Mouse (Mus musculus) kidney, embryonic 16.5 days (tissue): ENCODE data around the gene BC055324. TPM values are rescaled to one million over a fixed set of nuclear protein-coding genes. Genes with fewer than 3 reads are reported as not detected.

Experiments used
- ATAC-seq: fragments of 200-750 bp; cut with Nextera tagmentation; 2 replicates; pipeline ENCODE4 v1.8.0; 2017; ENCODE audit warnings: moderate TSS enrichment; ENCODE audit not compliant: low FRiP score, low TSS enrichment
- H3K27ac ChIP-seq: fragments of 300-500 bp; sonication (generic); 2 replicates; pipeline ENCODE4 v1.5.1; 2014; ENCODE audit warnings: low read length
- H3K27me3 ChIP-seq: fragments of 300-500 bp; sonication (generic); 2 replicates; pipeline ENCODE4 v1.6.1; 2014; ENCODE audit warnings: low read length, control low read depth, mixed read lengths; ENCODE audit not compliant: insufficient read depth
- H3K36me3 ChIP-seq: fragments of 300-500 bp; sonication (generic); 2 replicates; pipeline ENCODE4 v1.6.1; 2014; ENCODE audit warnings: low read length, control low read depth, mixed read lengths; ENCODE audit not compliant: insufficient read depth
- H3K4me1 ChIP-seq: fragments of 300-500 bp; sonication (generic); 2 replicates; pipeline ENCODE4 v1.6.1; 2014; ENCODE audit warnings: low read length, control low read depth, mixed read lengths; ENCODE audit not compliant: insufficient read depth
- H3K4me2 ChIP-seq: fragments of 300-500 bp; sonication (generic); replicated peaks from 2 replicates; pipeline ENCODE4 v1.6.1; 2014; ENCODE audit warnings: low read depth, low read length
- H3K4me3 ChIP-seq: fragments of 300-500 bp; sonication (generic); 2 replicates; pipeline ENCODE4 v1.5.1; 2014; ENCODE audit warnings: mild to moderate bottlenecking, low read length
- H3K9ac ChIP-seq: fragments of 300-500 bp; sonication (generic); replicated peaks from 2 replicates; pipeline ENCODE4 v1.6.1; 2014; ENCODE audit warnings: low read length
- H3K9me3 ChIP-seq: fragments of 300-500 bp; sonication (generic); 2 replicates; pipeline ENCODE4 v1.6.1; 2016; ENCODE audit warnings: low read length, control low read depth
- WGBS: fragments of 180-500 bp; shearing (Covaris S2); extraction: QIAGEN DNeasy Blood & Tissue Kit; methylation state at CpG from one replicate; pipeline ENCODE4 v1.1.7; 2014; 5-methylcytosine and 5-hydroxymethylcytosine counted together
- polyA plus RNA-seq: library from polyadenylated mRNA; unstranded; fragments of >200 nt; fragmentation: Nextera tagmentation; extraction: Ambion mirVana; gene quantifications from 2 replicates; pipeline ENCODE4 v1.2.1, GENCODE M21; 2015

BC055324 gene
- polyA plus RNA-seq, 1 experiment from 2014 or later: 29.4 TPM

DNA sequence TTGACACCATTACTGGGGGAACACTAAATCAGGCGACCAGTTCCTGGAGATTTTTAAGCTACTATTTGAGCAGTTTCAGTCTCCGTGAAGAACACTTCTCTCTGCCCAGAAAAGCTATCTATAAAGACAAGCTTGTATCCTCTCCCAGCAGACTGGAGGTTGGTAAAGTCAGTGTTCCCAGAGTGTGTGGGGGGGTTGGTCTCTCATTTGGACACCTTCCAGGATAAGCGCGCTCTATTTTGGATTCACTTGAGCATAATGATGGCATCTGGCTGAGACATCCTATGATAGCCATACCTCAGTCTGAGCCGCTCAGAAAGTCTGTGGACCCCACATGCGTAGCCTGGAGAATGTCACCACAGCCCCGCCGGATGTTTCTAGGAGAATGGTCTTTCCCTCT is 70.5 kb downstream of the BC055324 start:
- no peaks in the 10 kb centered on the region for H3K9me3 ChIP-seq
- H3K36me3 ChIP-seq: no peaks in the 10 kb centered on the region
- H3K27me3 ChIP-seq: no peaks in the 10 kb centered on the region
- no peak overlapping the region for H3K27ac ChIP-seq
- peaks cover 4% of the 10 kb centered on the region; the same call in 1 of the 2 replicates for H3K4me1 ChIP-seq
- 91% methylated on average over 8 of the region's 8 CpGs for WGBS
- no peak overlapping the region for H3K4me2 ChIP-seq
- H3K4me3 ChIP-seq: no peak overlapping the region
- no peak overlapping the region for H3K9ac ChIP-seq
- ATAC-seq: no peak

DNA sequence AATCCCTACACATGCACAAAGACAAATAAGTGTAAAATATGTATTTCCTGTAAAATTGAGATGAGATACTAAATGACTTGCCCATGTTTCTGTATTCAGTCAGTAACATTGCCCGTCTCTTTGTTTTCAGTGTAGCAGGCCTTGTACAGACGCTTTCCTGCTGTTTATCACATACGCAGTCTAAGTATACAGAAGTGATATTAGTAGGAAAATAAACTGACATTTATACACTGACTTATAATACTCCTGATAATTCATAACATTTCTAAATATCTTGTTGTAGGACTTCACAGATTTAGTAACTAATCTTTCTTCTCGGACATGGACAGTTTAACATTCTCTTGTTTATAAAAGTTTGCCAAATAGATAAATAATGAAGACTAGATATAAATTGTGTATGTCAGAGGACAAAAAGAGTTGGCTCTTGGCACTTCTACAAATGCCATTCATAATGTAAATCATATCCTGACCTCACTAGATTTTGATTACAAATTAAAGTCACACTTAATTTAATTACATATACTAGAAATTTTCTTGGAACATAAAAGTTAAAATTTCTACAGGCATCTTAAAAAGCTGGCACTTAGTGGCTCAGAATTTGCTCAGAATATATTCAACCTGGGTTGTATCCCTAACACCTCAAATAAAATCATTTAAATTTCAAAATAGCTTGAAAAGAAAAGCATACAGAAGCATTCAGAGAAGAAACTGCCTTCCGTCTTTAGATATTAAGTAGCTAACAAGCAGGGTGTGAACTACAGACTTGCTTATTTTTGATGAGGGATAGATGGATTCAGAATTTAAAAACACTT is 77.0 kb downstream of the BC055324 start:
- WGBS: 89% methylated on average over 5 of the region's 5 CpGs
- H3K36me3 ChIP-seq: peaks cover 8% of the 10 kb centered on the region; the same call in 1 of the 2 replicates
- no peak overlapping the region for H3K9ac ChIP-seq
- H3K27ac ChIP-seq: no peak overlapping the region
- no peaks in the 10 kb centered on the region for H3K4me1 ChIP-seq
- H3K4me2 ChIP-seq: no peak overlapping the region
- no peak overlapping the region for H3K4me3 ChIP-seq
- ATAC-seq: no peak
- H3K27me3 ChIP-seq: no peaks in the 10 kb centered on the region
- H3K9me3 ChIP-seq: peaks cover 2% of the 10 kb centered on the region; the same call in 1 of the 2 replicates

GRCm38 (mm10) chr1:163911981-163912380 is 82.6 kb downstream of the BC055324 start:
- H3K4me1 ChIP-seq: 0 out of 2 replicates have a peak, but pooled peaks cover 3% of the 10 kb centered on the region
- ATAC-seq: no peak
- no peaks in the 10 kb centered on the region for H3K27me3 ChIP-seq
- no peak overlapping the region for H3K27ac ChIP-seq
- no peak overlapping the region for H3K9ac ChIP-seq
- H3K9me3 ChIP-seq: no peaks in the 10 kb centered on the region
- H3K4me2 ChIP-seq: no peak overlapping the region
- no peak overlapping the region for H3K4me3 ChIP-seq
- H3K36me3 ChIP-seq: peaks cover under 1% of the 10 kb centered on the region; the same call in 1 of the 2 replicates
- 90% methylated on average over 11 of the region's 11 CpGs for whole genome bisulfite sequencing

GRCm38 (mm10) chr1:163910785-163911184 is 83.8 kb downstream of the BC055324 start:
- Histone ChIP-seq H3K4me2 (no peak overlapping the region), H3K9me3 (no peaks in the 10 kb centered on the region), H3K4me3 (no peak overlapping the region), H3K27me3 (no peaks in the 10 kb centered on the region), H3K9ac (no peak overlapping the region), H3K4me1 (0 out of 2 replicates have a peak, but pooled peaks cover 3% of the 10 kb centered on the region), H3K27ac (no peak overlapping the region), H3K36me3 (no peaks in the 10 kb centered on the region)
- WGBS: 93% methylated on average over 9 of the region's 9 CpGs
- ATAC-seq: no peak

- no peak overlapping the region for H3K4me2 ChIP-seq
- no peak for ATAC-seq
- H3K27me3 ChIP-seq: no peaks in the 10 kb centered on the region
- no peak overlapping the region for H3K27ac ChIP-seq
- H3K4me1 ChIP-seq: 0 out of 2 replicates have a peak, but pooled peaks cover 3% of the 10 kb centered on the region
- no peaks in the 10 kb centered on the region for H3K9me3 ChIP-seq
- H3K9ac ChIP-seq: no peak overlapping the region
- no peaks in the 10 kb centered on the region for H3K36me3 ChIP-seq
- 6% methylated on average over 2 of the region's 2 CpGs for WGBS
- no peak overlapping the region for H3K4me3 ChIP-seq
These were observed 84.3 kb downstream of the BC055324 start for GRCm38 (mm10) chr1:163910343-163910742.

DNA sequence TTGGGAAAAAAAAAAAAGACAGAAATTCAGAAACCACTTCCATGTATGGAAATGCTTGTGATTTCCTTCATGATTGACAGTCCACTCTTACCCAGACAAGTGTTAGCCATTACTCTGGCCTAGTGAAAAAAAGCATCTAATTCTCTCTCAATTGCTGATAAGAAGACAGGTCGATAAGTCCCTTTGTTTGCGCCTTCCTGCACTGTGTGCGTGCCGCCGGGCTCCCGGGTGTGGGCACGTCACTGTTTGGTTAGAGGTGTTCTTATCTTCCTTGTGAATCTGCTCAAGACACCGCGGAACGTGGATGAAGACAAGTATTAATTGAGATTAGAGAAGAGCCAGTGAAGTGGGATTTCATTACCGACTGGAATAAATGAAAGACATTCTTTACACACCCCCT is 86.2 kb downstream of the BC055324 start:
- ATAC-seq: no peak
- Histone ChIP-seq H3K4me3 (no peak overlapping the region), H3K27ac (no peak overlapping the region), H3K36me3 (no peaks in the 10 kb centered on the region), H3K27me3 (no peaks in the 10 kb centered on the region), H3K4me1 (0 out of 2 replicates have a peak, but pooled peaks cover 3% of the 10 kb centered on the region), H3K9me3 (no peaks in the 10 kb centered on the region), H3K9ac (no peak overlapping the region), H3K4me2 (no peak overlapping the region)
- WGBS: 75% methylated on average over 11 of the region's 11 CpGs

- Histone ChIP-seq H3K4me3 (no peak overlapping the region), H3K36me3 (no peaks in the 10 kb centered on the region), H3K9ac (no peak overlapping the region), H3K4me1 (0 out of 2 replicates have a peak, but pooled peaks cover 3% of the 10 kb centered on the region), H3K27ac (no peak overlapping the region), H3K4me2 (no peak overlapping the region), H3K9me3 (no peaks in the 10 kb centered on the region), H3K27me3 (no peaks in the 10 kb centered on the region)
- peak; percentile 42; the same call in 1 of the 2 replicates for ATAC-seq
- WGBS: 24% methylated on average over 4 of the region's 4 CpGs
These were observed 87.4 kb downstream of the BC055324 start for GRCm38 (mm10) chr1:163907007-163907811.

DNA sequence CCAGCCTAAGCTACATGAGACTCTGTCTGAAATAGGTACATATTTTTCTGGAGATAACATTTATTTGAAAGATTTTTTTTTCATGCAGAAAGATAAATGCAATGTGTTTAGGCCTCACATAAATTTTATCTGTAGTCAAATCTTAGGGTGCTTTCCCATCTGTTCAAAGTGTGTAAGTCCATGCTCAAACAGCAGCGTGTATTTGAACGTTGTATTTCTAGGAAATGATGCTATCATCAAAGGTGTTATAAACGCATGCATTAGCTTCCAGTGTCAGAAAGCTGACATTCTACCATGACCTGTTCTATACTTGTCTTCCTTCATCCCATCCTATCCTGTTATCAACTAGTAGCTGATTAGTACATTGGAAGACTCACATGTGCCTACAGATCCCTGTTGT is 91.2 kb downstream of the BC055324 start:
- H3K4me3 ChIP-seq: no peak overlapping the region
- peaks cover 5% of the 10 kb centered on the region for H3K4me1 ChIP-seq
- no peak overlapping the region for H3K9ac ChIP-seq
- H3K36me3 ChIP-seq: no peaks in the 10 kb centered on the region
- H3K27ac ChIP-seq: no peak overlapping the region
- 93% methylated on average over 3 of the region's 3 CpGs for WGBS
- no peaks in the 10 kb centered on the region for H3K9me3 ChIP-seq
- no peak overlapping the region for H3K4me2 ChIP-seq
- ATAC-seq: no peak
- H3K27me3 ChIP-seq: no peaks in the 10 kb centered on the region

GRCm38 (mm10) chr1:163900168-163900567 is 94.4 kb downstream of the BC055324 start:
- H3K9ac ChIP-seq: no peak overlapping the region
- no peak overlapping the region for H3K27ac ChIP-seq
- 74% methylated on average over 2 of the region's 2 CpGs for WGBS
- H3K36me3 ChIP-seq: no peaks in the 10 kb centered on the region
- no peak overlapping the region for H3K4me3 ChIP-seq
- peaks cover 11% of the 10 kb centered on the region for H3K4me1 ChIP-seq
- H3K9me3 ChIP-seq: no peaks in the 10 kb centered on the region
- no peak overlapping the region for H3K4me2 ChIP-seq
- ATAC-seq: no peak
- H3K27me3 ChIP-seq: no peaks in the 10 kb centered on the region
